Mouse (Mus musculus) heart, postnatal 4 days (tissue): ENCODE data around the gene Grhl3. TPM values are rescaled to one million over a fixed set of nuclear protein-coding genes. Genes with fewer than 3 reads are reported as not detected.

Source experiments
- microRNA-seq, 2 experiments: library from miRNA; unstranded; fragments of <30 nt; microRNA quantifications; one replicate each; pipeline ENCODE4 v1.2.0; 2021 to 2022
- total RNA-seq, 2 experiments: library from RNA; stranded (reverse); gene quantifications; 2 replicates each; pipeline ENCODE4 v1.2.3; 2021

The Grhl3 gene
- total RNA-seq, 2 experiments from 2014 or later, result 1.0 to 1.2 TPM

Small RNAs within 50 kb of the gene (microRNA-seq; reads per million reads assigned to microRNA genes)
- gene Gm25317, result 0 reads per million in 2 experiments

Other genes starting within 250 kb of the Grhl3 start
- gene Srrm1, start 220.3 kb downstream of the Grhl3 start, total RNA-seq, result 100 to 1,000 TPM; 132 to 135 TPM
- gene Ncmap, start 175.4 kb downstream of the Grhl3 start, total RNA-seq, result under 1 TPM; 0.62 to 0.77 TPM
- 10 to 100 TPM; 18.6 to 19.6 TPM for gene Rcan3, start 139.8 kb downstream of the Grhl3 start, total RNA-seq
- not detected for gene Stpg1, start 78.8 kb downstream of the Grhl3 start, total RNA-seq
- 10 to 100 TPM; 19.3 to 19.6 TPM for gene Nipal3, start 78.6 kb downstream of the Grhl3 start, total RNA-seq
- 1 to 10 TPM; 2.3 to 3.2 TPM for gene Ifnlr1, start 112.7 kb upstream of the Grhl3 start, total RNA-seq
- under 1 TPM; 0.20 to 0.24 TPM for gene Il22ra1, start 154.5 kb upstream of the Grhl3 start, total RNA-seq
- gene Myom3, start 186.1 kb upstream of the Grhl3 start, total RNA-seq, result 1 to 10 TPM in 1 of 2 experiments, under 1 TPM in 1; 0.76 to 1.1 TPM